Mouse (Mus musculus) liver, embryonic 14.5 days (tissue): ENCODE data around the gene Acp4. TPM values are rescaled to one million over a fixed set of nuclear protein-coding genes. Genes with fewer than 3 reads are reported as not detected.
"Not testable (repeated sequence)": the region's sequence is repeated elsewhere in the genome, so short reads cannot be mapped to it uniquely, and the experiment has no call there.

Experiments
- ATAC-seq: fragments of 200-750 bp; cut with Nextera tagmentation; 2 replicates; pipeline ENCODE4 v1.8.0; 2017; ENCODE audit warnings: moderate number of reproducible peaks, mild to moderate bottlenecking, moderate library complexity; ENCODE audit not compliant: insufficient read depth
- DNase-seq, 3 experiments: peaks; one replicate each; pipeline ENCODE4 v3.0.0-alpha.2; 2012 to 2013; ENCODE audit warnings: low read depth in 3 of 3, low spot score in 3 of 3
- H3K27ac ChIP-seq: fragments of 300-500 bp; sonication (generic); 2 replicates; pipeline ENCODE4 v1.5.1; 2014; ENCODE audit warnings: moderate library complexity, mild to moderate bottlenecking, control low read depth, inconsistent platforms
- H3K27me3 ChIP-seq: fragments of 300-500 bp; sonication (generic); 2 replicates; pipeline ENCODE4 v1.6.1; 2014; ENCODE audit warnings: mild to moderate bottlenecking, low read length, moderate library complexity; ENCODE audit not compliant: control insufficient read depth, insufficient read depth
- H3K36me3 ChIP-seq: fragments of 300-500 bp; sonication (generic); replicated peaks from 2 replicates; pipeline ENCODE4 v1.6.1; 2014; ENCODE audit warnings: low read depth; ENCODE audit not compliant: control insufficient read depth, insufficient read depth
- H3K4me1 ChIP-seq, 2 experiments: fragments of 200-500 bp in 1 of 2; fragments of 300-500 bp in 1 of 2; sonication (generic) in 1 of 2; replicated peaks; 2 replicates each; pipeline ENCODE4 v1.6.1; 2012 to 2014; ENCODE audit warnings: antibody characterized with exemption in 1 of 2, inconsistent platforms in 1 of 2, low read length in 1 of 2; ENCODE audit not compliant: control insufficient read depth in 2 of 2, insufficient read depth in 2 of 2
- H3K4me2 ChIP-seq: fragments of 300-500 bp; sonication (generic); 2 replicates; pipeline ENCODE4 v1.6.1; 2014; ENCODE audit warnings: low read depth, mild to moderate bottlenecking, control low read depth, moderate library complexity
- H3K4me3 ChIP-seq, 2 experiments: fragments of 200-500 bp in 1 of 2; fragments of 300-500 bp in 1 of 2; sonication (generic) in 1 of 2; 2 replicates each; pipeline ENCODE4 v1.5.1; 2012 to 2014; ENCODE audit warnings: low read depth in 2 of 2, low read length in 2 of 2, mild to moderate bottlenecking in 2 of 2, control low read depth in 1 of 2, inconsistent platforms in 1 of 2, moderate library complexity in 1 of 2; ENCODE audit not compliant: insufficient read depth in 1 of 2
- H3K9ac ChIP-seq: fragments of 300-500 bp; sonication (generic); replicated peaks from 2 replicates; pipeline ENCODE4 v1.6.1; 2014; ENCODE audit warnings: mild to moderate bottlenecking, control low read depth, moderate library complexity
- H3K9me3 ChIP-seq: fragments of 300-500 bp; sonication (generic); 2 replicates; pipeline ENCODE4 v1.6.1; 2016; ENCODE audit warnings: low read length, mixed read lengths; ENCODE audit not compliant: control insufficient read depth
- CTCF ChIP-seq: IDR thresholded peaks from 2 replicates; pipeline ENCODE4 v1.5.1; 2016; ENCODE audit warnings: antibody characterized with exemption, low read depth, control low read depth
- EP300 ChIP-seq: IDR thresholded peaks from 2 replicates; pipeline ENCODE4 v1.6.1; 2016; ENCODE audit warnings: antibody characterized with exemption, low read depth
- WGBS: fragments of 180-500 bp; shearing (Covaris S2); extraction: QIAGEN DNeasy Blood & Tissue Kit; methylation state at CpG from one replicate; pipeline ENCODE4 v1.1.7; 2014; ENCODE audit not compliant: insufficient replicate concordance; 5-methylcytosine and 5-hydroxymethylcytosine counted together
- polyA plus RNA-seq, 2 experiments: library from polyadenylated mRNA; depleted of rRNA in 1 of 2; stranded (reverse) in 1 of 2; unstranded in 1 of 2; fragments of >200 nt; fragmentation: Nextera tagmentation in 1 of 2; extraction: Ambion mirVana in 1 of 2; gene quantifications; 2 replicates each; pipeline versions ENCODE4 v1.2.1 to v1.2.3; 2012 to 2014

Gene Acp4
- polyA plus RNA-seq, 2 experiments, result not detected

DNA sequence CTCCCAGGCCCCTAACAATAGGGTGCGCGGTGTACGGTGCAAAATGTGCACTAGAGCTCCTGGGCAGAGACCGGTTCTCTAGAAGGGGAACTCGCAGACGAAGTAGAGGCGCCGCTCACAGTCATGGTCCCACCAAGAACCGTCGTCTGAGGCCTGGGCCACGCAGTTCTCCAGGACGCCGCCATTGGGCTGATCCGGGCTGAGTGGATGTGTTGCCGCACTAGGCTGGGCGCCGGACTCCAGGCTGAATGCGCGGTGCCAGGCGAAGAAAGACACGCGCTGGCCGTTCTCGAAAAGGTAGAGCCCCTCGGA lies 47.2 kb upstream of the Acp4 start:
- no peaks in the 10 kb centered on the region for H3K36me3 ChIP-seq
- TF ChIP-seq CTCF (no peak), EP300 (no peak)
- H3K9ac ChIP-seq, result peak overlapping the region; percentile 48
- peak; percentile 15 for ATAC-seq
- H3K4me1 ChIP-seq, result peaks cover 0 to 6% of the 10 kb centered on the region in 2 experiments; a peak in 1 of 4 replicates
- no peaks in the 10 kb centered on the region for H3K9me3 ChIP-seq
- peak overlapping the region; percentile 51 for H3K4me3 ChIP-seq
- H3K4me2 ChIP-seq, result peak overlapping the region; percentile 66
- DNase-seq, result no peak
- H3K27ac ChIP-seq, result no peak overlapping the region
- WGBS, result under 1% methylated on average over 25 of the region's 25 CpGs
- peaks cover 14% of the 10 kb centered on the region for H3K27me3 ChIP-seq

DNA sequence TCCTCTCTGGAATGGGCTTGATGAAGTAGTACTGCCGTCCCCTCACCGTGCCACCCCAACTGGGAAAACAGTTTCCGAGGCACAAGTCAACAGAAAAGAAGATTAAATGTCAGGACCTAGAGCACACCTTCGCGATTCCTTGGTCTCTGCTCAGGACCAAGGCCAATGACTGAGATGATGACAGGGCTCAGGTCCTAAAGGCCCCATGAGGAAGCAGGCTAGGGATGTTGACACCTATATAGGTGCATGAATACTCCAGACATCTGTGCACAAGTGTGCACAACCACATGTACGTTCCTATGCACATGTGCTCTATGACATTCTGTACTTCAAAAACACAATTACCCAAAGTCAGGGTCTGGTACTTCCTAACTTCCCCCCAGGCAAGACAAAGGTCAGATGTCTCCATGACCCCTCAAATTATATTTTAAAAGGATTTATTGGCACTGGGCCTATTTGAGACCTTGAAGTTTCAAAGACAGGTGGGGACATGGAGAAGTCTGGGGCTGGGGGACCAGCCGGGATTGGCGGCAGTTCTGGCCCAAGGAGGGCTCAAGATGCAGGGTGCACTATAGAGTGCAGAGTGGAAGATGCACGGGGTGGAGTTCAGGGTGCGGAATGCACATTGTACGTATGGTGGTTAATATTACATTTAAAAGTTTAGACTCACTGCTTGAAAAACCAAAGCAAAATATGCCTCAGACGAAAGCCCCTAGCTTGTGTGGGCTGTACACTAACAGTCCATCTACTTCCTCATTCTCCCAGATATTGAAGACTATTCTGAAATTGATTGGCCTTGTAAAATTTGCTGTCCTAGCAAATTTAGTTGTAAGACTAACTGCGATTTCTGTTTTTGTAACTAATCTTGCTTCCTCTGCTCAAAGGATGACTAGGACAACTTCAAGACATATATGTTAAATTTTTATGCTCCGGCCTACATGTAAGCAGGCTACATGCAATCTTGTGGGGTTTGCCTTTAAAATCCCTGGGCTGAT lies 46.5 kb upstream of the Acp4 start:
- ATAC-seq (no peak), DNase-seq (no peak)
- TF ChIP-seq EP300 (no peak), CTCF (no peak)
- H3K27me3 ChIP-seq, result peaks cover 6% of the 10 kb centered on the region
- H3K4me3 ChIP-seq, result peak overlapping the region; percentile 51; a peak in 3 of 4 replicates
- WGBS, result 71% methylated on average over 14 of the region's 14 CpGs
- peak overlapping the region; percentile 48 for H3K9ac ChIP-seq
- peak overlapping the region; percentile 66 for H3K4me2 ChIP-seq
- H3K27ac ChIP-seq, result no peak overlapping the region
- peaks cover 0 to 6% of the 10 kb centered on the region in 2 experiments; a peak in 1 of 4 replicates for H3K4me1 ChIP-seq
- H3K9me3 ChIP-seq, result no peaks in the 10 kb centered on the region
- no peaks in the 10 kb centered on the region for H3K36me3 ChIP-seq

DNA sequence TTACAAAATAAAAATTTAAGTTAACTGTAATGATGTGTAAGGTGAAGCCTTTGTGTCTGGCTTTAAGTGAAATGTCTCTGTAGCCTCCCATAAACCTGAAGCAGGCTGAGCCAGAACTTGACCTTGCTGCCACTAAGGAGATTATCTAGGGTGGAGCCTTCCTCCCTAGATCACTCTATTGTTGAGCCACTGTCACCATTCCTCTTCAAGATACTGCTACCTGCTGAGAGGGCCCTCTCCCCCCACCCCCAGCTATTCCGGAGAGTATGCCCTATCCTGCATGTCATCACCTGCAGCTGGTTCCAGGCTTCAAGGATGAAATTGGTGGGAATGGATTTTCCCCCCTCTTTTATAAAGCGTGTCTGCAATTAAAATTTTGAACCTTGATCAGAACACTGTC lies 40.3 kb upstream of the Acp4 start:
- not testable (repeated sequence) for H3K9ac ChIP-seq, H3K4me1 ChIP-seq, H3K27ac ChIP-seq, H3K4me2 ChIP-seq, H3K36me3 ChIP-seq, DNase-seq, H3K9me3 ChIP-seq, ATAC-seq, H3K4me3 ChIP-seq, H3K27me3 ChIP-seq
- WGBS, result 61% methylated on average over 2 of the region's 2 CpGs

DNA sequence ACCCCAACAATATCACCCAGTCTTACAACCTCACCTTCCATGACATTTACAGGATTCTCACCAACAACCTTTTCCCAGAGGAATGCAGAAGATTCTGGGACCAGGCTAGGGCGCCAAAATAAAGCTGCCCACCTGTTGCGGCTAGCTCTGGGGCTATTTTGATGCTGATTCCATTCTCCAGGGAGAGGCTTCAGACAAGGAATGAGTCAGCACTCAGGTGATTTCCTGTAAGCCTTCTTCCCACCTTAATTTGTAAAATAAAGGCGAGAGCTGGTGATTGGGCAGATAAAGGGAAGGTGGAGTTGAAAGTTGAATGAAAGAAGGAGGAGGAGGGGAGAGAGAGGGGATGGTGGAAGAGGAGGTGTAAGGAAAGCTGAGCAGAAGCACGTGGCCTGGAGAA lies 34.2 kb upstream of the Acp4 start:
- H3K9ac ChIP-seq, result no peak overlapping the region
- no peaks in the 10 kb centered on the region for H3K4me1 ChIP-seq
- H3K27me3 ChIP-seq, result no peaks in the 10 kb centered on the region; the same call in 1 of the 2 replicates
- no peak overlapping the region for H3K4me3 ChIP-seq
- WGBS, result 29% methylated on average over 4 of the region's 4 CpGs
- TF ChIP-seq CTCF (no peak), EP300 (no peak)
- no peaks in the 10 kb centered on the region for H3K36me3 ChIP-seq
- DNase-seq (no peak), ATAC-seq (no peak)
- H3K4me2 ChIP-seq, result no peak overlapping the region
- no peak overlapping the region for H3K27ac ChIP-seq
- H3K9me3 ChIP-seq, result no peaks in the 10 kb centered on the region

DNA sequence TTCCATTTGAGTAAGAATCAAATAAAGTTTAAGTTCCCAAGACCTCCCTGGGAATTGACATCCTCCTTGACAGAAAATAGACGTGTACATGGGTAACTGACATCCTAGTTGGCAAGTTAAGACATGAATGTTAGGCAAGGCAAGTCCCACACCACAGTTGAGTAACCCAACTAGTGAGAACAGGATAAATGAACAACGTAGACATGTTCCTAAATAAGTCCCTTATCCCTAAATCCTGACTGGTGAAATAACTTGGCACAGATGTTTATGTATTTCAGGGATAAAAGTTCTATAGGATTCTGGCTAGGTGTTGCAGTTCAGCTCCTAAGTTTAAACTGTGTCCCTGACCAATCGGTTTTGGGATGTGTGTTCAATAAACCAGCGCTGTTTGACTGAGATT lies 33.8 kb upstream of the Acp4 start:
- ATAC-seq, result no peak
- WGBS, result 53% methylated on average over 4 of the region's 4 CpGs
- no peak for TF ChIP-seq EP300
- TF ChIP-seq CTCF, result no peak

More for the DNA sequence above, 33.8 kb upstream of the Acp4 start:
- no peak overlapping the region for H3K27ac ChIP-seq
- no peak for DNase-seq
- no peaks in the 10 kb centered on the region for H3K9me3 ChIP-seq
- no peak overlapping the region for H3K4me3 ChIP-seq
- H3K27me3 ChIP-seq, result no peaks in the 10 kb centered on the region; the same call in 1 of the 2 replicates
- no peak overlapping the region for H3K4me2 ChIP-seq
- no peaks in the 10 kb centered on the region for H3K4me1 ChIP-seq
- H3K9ac ChIP-seq, result no peak overlapping the region
- H3K36me3 ChIP-seq, result no peaks in the 10 kb centered on the region
